Mouse (Mus musculus) lung, adult 2 months (tissue): Measurements from ENCODE around the gene Ccdc88c.

Source experiments
- CTCF ChIP-seq: fragments of 200-500 bp; IDR thresholded peaks from 2 replicates; pipeline ENCODE4 v1.5.1; 2011; ENCODE audit warnings: mild to moderate bottlenecking, low read length, control low read depth; ENCODE audit not compliant: insufficient read depth
- POLR2A ChIP-seq: fragments of 200-500 bp; IDR thresholded peaks from 2 replicates; pipeline ENCODE4 v1.6.1; 2011; ENCODE audit warnings: low read depth, mild to moderate bottlenecking, control low read depth, low read length, borderline replicate concordance; ENCODE audit errors: extremely low read depth

GRCm38 (mm10) chr12:101016412-101016928 lies 12.4 kb downstream of the Ccdc88c start:
- no peak for TF ChIP-seq CTCF
- no peak for TF ChIP-seq POLR2A
